Mouse (Mus musculus) forebrain, embryonic 14.5 days (tissue): Measurements from ENCODE around the gene Zbtb44. TPM values are rescaled to one million over a fixed set of nuclear protein-coding genes. Genes with fewer than 3 reads are reported as not detected.
A peak's percentile ranks its signal among the peaks of the same experiment; 100 is the strongest.

Source experiments
- ATAC-seq: fragments of 200-750 bp; cut with Nextera tagmentation; 2 replicates; pipeline ENCODE4 v1.8.0; 2017; ENCODE audit warnings: mild to moderate bottlenecking, moderate library complexity
- DNase-seq: peaks from one replicate; pipeline ENCODE4 v3.0.0-alpha.2; 2015; ENCODE audit warnings: low spot score
- H3K27ac ChIP-seq: fragments of 300-500 bp; sonication (generic); 2 replicates; pipeline ENCODE4 v1.5.1; 2014; ENCODE audit warnings: low read depth, mild to moderate bottlenecking, control low read depth, low read length, moderate library complexity
- H3K27me3 ChIP-seq: fragments of 300-500 bp; sonication (generic); replicated peaks from 2 replicates; pipeline ENCODE4 v1.6.1; 2014; ENCODE audit warnings: low read length, control low read depth, mixed read lengths; ENCODE audit not compliant: control insufficient read depth, insufficient read depth
- H3K36me3 ChIP-seq: fragments of 300-500 bp; sonication (generic); 2 replicates; pipeline ENCODE4 v1.6.1; 2014; ENCODE audit warnings: low read length, control low read depth; ENCODE audit not compliant: control insufficient read depth, insufficient read depth
- H3K4me1 ChIP-seq: fragments of 300-500 bp; sonication (generic); 2 replicates; pipeline ENCODE4 v1.6.1; 2014; ENCODE audit warnings: antibody characterized with exemption, low read length, control low read depth; ENCODE audit not compliant: control insufficient read depth, insufficient read depth
- H3K4me2 ChIP-seq: fragments of 300-500 bp; sonication (generic); 2 replicates; pipeline ENCODE4 v1.6.1; 2014; ENCODE audit warnings: mild to moderate bottlenecking, control low read depth, low read length
- H3K4me3 ChIP-seq: fragments of 300-500 bp; sonication (generic); 2 replicates; pipeline ENCODE4 v1.5.1; 2014; ENCODE audit warnings: low read depth, low read length, control low read depth
- H3K9ac ChIP-seq: fragments of 300-500 bp; sonication (generic); 2 replicates; pipeline ENCODE4 v1.6.1; 2014; ENCODE audit warnings: mild to moderate bottlenecking, low read length, control low read depth, moderate library complexity
- H3K9me3 ChIP-seq: fragments of 300-500 bp; sonication (generic); replicated peaks from 2 replicates; pipeline ENCODE4 v1.6.1; 2016; ENCODE audit warnings: low read length, control low read depth, mixed read lengths; ENCODE audit not compliant: control insufficient read depth
- WGBS: fragments of 180-500 bp; shearing (Covaris S2); extraction: QIAGEN DNeasy Blood & Tissue Kit; methylation state at CpG from one replicate; pipeline ENCODE4 v1.1.7; 2014; 5-methylcytosine and 5-hydroxymethylcytosine counted together
- polyA plus RNA-seq: library from polyadenylated mRNA; unstranded; fragments of >200 nt; fragmentation: Nextera tagmentation; extraction: Ambion mirVana; gene quantifications from 2 replicates; pipeline ENCODE4 v1.2.1, GENCODE M21; 2014

Zbtb44 gene
- polyA plus RNA-seq, 1 experiment from 2014 or later = 3.1 TPM

DNA sequence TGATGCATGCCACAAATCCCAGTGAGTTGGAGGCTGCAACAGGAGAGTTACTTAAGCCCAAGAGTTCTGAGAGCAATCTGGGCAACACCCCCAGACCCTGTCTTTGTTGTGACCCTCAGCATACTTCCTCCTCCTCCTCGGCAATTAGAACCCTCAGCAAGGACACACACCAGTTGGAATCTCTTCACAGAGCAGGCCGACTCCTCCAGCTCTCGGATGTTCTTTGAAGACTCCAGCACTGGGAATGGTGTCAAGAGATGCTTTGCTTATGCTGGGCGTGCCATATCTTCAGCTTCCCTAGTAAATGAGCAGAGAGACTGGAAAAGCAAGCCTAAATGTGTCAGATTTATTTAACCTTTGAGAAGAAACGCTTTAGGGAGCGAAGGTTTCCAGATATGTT is 50.3 kb downstream of the Zbtb44 start:
- WGBS = 74% methylated on average over 6 of the region's 6 CpGs
- no peaks in the 10 kb centered on the region for H3K9me3 ChIP-seq
- no peak for ATAC-seq
- H3K4me1 ChIP-seq = 0 out of 2 replicates have a peak, but pooled peaks cover 2% of the 10 kb centered on the region
- 0 out of 2 replicates have a peak, but pooled peaks cover 3% of the 10 kb centered on the region for H3K27me3 ChIP-seq
- no peak overlapping the region for H3K9ac ChIP-seq
- H3K4me3 ChIP-seq = no peak overlapping the region
- no peak overlapping the region for H3K27ac ChIP-seq
- no peak for DNase-seq
- no peak overlapping the region for H3K4me2 ChIP-seq
- no peaks in the 10 kb centered on the region for H3K36me3 ChIP-seq

DNA sequence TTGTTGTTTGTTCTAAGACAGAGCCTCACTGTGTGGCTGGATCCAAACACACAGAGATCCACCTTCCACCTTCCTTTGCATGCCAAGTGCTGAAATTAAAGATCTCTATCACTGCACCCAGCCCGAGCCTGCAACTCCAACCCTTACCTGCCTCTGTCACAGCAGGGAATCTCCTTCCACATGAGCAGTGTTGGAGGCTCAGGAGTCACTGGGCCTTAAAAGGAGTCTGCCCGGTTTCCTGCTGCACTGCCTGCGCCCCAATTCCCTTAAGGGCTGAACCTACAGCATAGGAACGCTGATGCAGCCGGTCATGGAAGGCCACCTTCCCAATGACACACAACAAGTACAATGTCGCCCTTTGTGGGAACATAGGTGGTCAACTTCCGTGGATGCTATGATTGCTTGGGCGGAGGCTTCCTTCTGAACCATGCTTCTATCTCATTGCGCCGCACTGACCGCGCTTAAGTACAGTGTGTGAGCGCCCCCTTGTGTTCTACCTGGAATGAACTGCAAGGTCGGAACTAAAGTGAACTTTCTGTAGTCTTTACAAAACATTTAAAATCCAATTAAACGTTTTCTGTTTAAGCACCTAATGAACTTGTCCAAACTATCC is 51.7 kb downstream of the Zbtb44 start:
- WGBS = 8% methylated on average over 15 of the region's 15 CpGs
- no peak overlapping the region for H3K27ac ChIP-seq
- H3K9ac ChIP-seq = peak overlapping the region; percentile 29; the same call in 1 of the 2 replicates
- ATAC-seq (peak; percentile 49), DNase-seq (peak; percentile 87)
- 0 out of 2 replicates have a peak, but pooled peaks cover 3% of the 10 kb centered on the region for H3K27me3 ChIP-seq
- H3K4me3 ChIP-seq = no peak overlapping the region
- H3K9me3 ChIP-seq = no peaks in the 10 kb centered on the region
- H3K4me1 ChIP-seq = peaks cover 4% of the 10 kb centered on the region
- peak overlapping the region; percentile 40 for H3K4me2 ChIP-seq
- H3K36me3 ChIP-seq = no peaks in the 10 kb centered on the region

DNA sequence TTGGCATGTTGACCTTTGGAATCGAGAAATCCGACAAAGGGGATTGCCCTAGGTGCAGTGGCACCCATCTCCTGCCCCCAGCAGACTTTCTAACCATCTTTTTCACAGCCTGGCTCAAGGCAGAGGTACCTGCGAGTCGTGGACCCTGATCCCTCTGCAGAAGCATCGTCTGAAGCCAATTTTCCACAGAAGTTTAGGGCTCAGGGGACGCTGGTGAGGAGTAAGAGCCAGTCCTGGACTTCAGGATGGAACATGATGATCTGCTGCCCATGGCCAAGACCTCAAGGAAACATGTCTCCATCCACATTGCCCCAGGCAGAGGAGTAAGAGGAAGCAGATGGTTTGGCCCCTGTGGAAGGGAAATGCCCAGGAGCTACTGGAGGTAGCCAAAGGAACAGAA is 52.3 kb downstream of the Zbtb44 start:
- WGBS = 74% methylated on average over 6 of the region's 6 CpGs
- Histone ChIP-seq H3K27ac (no peak overlapping the region), H3K27me3 (0 out of 2 replicates have a peak, but pooled peaks cover 3% of the 10 kb centered on the region), H3K4me3 (no peak overlapping the region), H3K4me2 (no peak overlapping the region), H3K4me1 (peaks cover 6% of the 10 kb centered on the region), H3K9me3 (no peaks in the 10 kb centered on the region), H3K36me3 (no peaks in the 10 kb centered on the region), H3K9ac (no peak overlapping the region)
- ATAC-seq = no peak
- no peak for DNase-seq

DNA sequence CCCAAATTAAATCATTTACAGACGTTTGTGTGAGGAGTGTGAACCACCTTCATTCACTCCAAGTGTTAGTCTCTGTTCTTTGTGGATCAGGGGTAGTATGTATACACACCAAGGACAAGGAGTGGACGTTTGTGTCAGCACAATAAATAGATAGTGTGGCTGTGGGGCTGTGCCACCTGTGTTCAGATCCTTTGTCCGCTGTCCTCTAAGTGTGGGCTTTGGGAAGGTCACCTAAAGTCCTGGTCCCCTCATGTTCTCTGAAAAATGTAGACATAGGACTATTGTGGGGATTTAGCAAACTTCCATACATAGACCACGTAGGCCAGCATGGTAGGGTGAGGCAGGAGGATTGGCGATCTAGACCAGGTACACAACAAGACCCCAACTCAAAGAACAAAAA is 55.1 kb downstream of the Zbtb44 start:
- WGBS = 83% methylated on average over 5 of the region's 5 CpGs
- Histone ChIP-seq H3K4me3 (no peak overlapping the region), H3K27ac (no peak overlapping the region), H3K4me2 (no peak overlapping the region), H3K9me3 (no peaks in the 10 kb centered on the region), H3K36me3 (no peaks in the 10 kb centered on the region), H3K4me1 (peaks cover 6% of the 10 kb centered on the region), H3K27me3 (0 out of 2 replicates have a peak, but pooled peaks cover 3% of the 10 kb centered on the region), H3K9ac (no peak overlapping the region)
- DNase-seq (no peak), ATAC-seq (no peak)

DNA sequence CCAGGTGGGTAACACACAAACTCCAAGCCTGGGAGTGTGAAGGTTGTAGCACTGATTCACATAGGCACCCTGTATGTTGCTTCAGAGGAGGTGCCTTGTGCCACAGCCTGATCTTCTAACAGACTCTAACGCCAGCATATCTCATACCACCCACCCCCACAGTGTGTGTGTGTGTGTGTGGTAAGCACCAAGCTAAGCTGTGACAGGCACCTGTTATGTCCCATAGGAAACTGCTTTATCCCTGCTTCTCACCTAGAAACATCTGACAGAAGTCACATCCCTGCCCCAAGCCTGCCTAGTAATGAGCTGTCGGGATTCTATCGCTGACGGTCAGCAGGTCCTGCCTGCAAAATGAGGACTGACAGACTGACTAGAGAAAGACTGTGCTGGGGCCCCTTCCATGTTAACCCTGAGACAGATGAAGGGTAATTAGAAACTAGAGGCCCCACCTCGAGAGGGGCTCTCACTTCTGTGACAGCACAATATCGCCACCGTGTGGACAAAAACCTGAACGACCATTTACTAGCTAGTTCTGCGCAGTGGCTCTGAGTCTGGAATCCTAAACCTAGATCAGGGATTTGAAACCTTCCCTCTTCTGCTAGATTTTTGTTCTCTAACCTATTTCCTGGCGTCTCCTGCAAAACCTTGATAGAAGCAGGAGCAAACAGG is 55.8 kb downstream of the Zbtb44 start:
- Histone ChIP-seq H3K9ac (no peak overlapping the region), H3K4me2 (no peak overlapping the region), H3K9me3 (no peaks in the 10 kb centered on the region), H3K4me3 (no peak overlapping the region), H3K27me3 (0 out of 2 replicates have a peak, but pooled peaks cover 3% of the 10 kb centered on the region), H3K36me3 (no peaks in the 10 kb centered on the region), H3K4me1 (peaks cover 6% of the 10 kb centered on the region), H3K27ac (no peak overlapping the region)
- 10% methylated on average over 10 of the region's 10 CpGs for WGBS
- peak; percentile 36 for ATAC-seq
- DNase-seq = peak; percentile 90

DNA sequence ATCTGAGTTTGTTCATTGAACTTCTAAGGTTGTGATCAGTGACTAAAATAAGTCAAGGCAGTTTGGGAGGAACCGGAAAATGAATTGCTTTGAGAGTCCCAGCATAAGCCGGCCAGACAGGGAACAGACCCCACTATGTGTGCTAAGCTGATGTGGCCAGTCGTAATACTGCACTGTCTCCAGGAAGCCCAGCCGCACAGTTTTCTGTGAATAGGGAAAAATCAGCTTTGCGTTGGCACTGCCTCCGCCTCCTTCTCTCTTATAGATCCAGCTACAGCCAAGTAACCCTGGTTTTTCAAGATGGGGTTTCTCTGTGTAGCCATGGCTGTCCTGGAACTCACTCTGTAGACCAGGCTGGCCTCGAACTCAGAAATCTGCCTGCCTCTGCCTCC is 56.3 kb downstream of the Zbtb44 start:
- no peaks in the 10 kb centered on the region for H3K36me3 ChIP-seq
- ATAC-seq (no peak), DNase-seq (no peak)
- no peak overlapping the region for H3K9ac ChIP-seq
- no peaks in the 10 kb centered on the region for H3K9me3 ChIP-seq
- H3K4me2 ChIP-seq = no peak overlapping the region
- H3K4me1 ChIP-seq = peaks cover 6% of the 10 kb centered on the region
- H3K27ac ChIP-seq = no peak overlapping the region
- H3K27me3 ChIP-seq = 0 out of 2 replicates have a peak, but pooled peaks cover 3% of the 10 kb centered on the region
- WGBS = 76% methylated on average over 7 of the region's 7 CpGs
- no peak overlapping the region for H3K4me3 ChIP-seq

DNA sequence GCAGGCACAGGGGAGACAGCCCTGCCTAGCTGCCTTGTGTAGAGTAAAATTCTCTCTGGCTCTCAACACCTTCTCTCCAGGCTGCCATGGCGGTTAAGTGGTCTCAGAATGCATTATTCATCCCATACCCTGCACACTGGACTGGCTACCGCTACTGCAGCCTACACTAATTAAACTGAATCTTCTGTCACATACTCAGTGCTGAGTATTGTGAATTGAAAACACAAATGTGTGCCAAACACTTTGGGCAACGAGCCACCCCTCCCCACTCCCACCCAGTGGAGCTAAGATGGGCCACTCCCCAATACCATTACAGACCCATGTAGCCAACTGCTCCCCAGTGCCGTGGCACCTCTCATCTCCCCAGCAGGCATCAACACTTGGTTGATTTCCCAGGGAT is 57.0 kb downstream of the Zbtb44 start:
- DNase-seq (peak; percentile 53), ATAC-seq (peak; percentile 55)
- Histone ChIP-seq H3K36me3 (no peaks in the 10 kb centered on the region), H3K27ac (no peak overlapping the region), H3K4me3 (no peak overlapping the region), H3K4me1 (peaks cover 3% of the 10 kb centered on the region), H3K27me3 (0 out of 2 replicates have a peak, but pooled peaks cover 3% of the 10 kb centered on the region), H3K4me2 (no peak overlapping the region), H3K9me3 (no peaks in the 10 kb centered on the region), H3K9ac (no peak overlapping the region; the same call in 1 of the 2 replicates)
- WGBS = 21% methylated on average over 4 of the region's 4 CpGs

DNA sequence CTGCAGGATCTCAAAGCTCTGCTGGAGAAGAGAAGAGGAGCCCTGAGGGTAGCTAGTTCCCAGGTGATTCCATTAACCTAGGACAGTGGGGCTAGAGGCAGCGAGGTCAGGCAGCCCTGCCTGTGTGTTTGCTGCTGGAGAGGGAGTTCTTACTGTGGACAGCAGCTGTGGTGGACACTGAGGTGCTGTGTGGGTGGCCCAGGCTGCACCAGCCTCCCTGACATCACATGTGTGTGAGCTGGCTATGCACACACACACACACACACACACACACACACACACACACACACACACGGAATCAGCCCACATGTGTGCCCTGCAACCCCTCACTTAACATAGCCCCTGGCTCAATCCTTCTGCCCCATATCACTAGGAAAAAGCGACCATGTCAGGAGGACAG is 57.7 kb downstream of the Zbtb44 start:
- Histone ChIP-seq H3K27ac (no peak overlapping the region), H3K4me3 (no peak overlapping the region), H3K9ac (no peak overlapping the region), H3K9me3 (no peaks in the 10 kb centered on the region), H3K4me1 (peaks cover 3% of the 10 kb centered on the region), H3K27me3 (0 out of 2 replicates have a peak, but pooled peaks cover 3% of the 10 kb centered on the region), H3K4me2 (no peak overlapping the region), H3K36me3 (no peaks in the 10 kb centered on the region)
- ATAC-seq (no peak), DNase-seq (no peak)
- 82% methylated on average over 3 of the region's 3 CpGs for WGBS

DNA sequence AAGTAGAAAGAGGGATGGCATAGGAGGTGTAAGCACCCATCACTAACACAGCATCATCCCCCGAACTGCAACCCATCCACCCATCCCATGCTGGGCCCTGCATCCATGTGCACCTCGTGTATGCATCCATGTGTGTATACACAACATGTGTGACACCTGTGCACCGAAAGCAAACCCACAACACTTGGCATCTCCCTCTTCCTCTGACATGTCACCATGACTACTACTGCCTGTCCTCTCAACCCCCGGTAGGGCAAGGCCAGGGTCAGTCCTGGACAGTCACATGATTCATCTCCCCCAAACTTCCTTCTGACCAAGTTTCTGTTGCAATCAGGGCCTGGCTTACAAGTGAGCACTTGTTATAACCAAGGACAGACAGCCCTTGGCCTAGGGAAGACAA is 58.4 kb downstream of the Zbtb44 start:
- Histone ChIP-seq H3K4me1 (peaks cover 3% of the 10 kb centered on the region), H3K9me3 (no peaks in the 10 kb centered on the region), H3K27ac (no peak overlapping the region), H3K36me3 (no peaks in the 10 kb centered on the region), H3K4me3 (no peak overlapping the region), H3K27me3 (no peaks in the 10 kb centered on the region), H3K4me2 (no peak overlapping the region), H3K9ac (no peak overlapping the region)
- DNase-seq (no peak), ATAC-seq (no peak)
- 90% methylated on average over 4 of the region's 4 CpGs for WGBS
